Mouse (Mus musculus) megakaryocyte, embryonic 14.5 days (primary cell): ENCODE measurements around the gene Rab5c.

Source experiments
- FLI1 ChIP-seq: IDR thresholded peaks from 2 replicates; pipeline ENCODE4 v1.6.1; 2012; ENCODE audit warnings: low read length, inconsistent platforms, mixed read lengths
- GATA1 ChIP-seq: IDR thresholded peaks from 3 replicates; pipeline ENCODE4 v1.6.1; 2012; ENCODE audit warnings: mixed read lengths, low read length, inconsistent platforms, borderline replicate concordance

- TF ChIP-seq GATA1 (no peak), FLI1 (no peak)
Observed at GRCm38 (mm10) chr11:100714534-100714915, 23.5 kb downstream of the Rab5c start.
